Mouse (Mus musculus) midbrain, postnatal 0 days (tissue): Measurements from ENCODE around the gene Ryr3. TPM values are rescaled to one million over a fixed set of nuclear protein-coding genes. Genes with fewer than 3 reads are reported as not detected.

Experiments used
- ATAC-seq: fragments of 200-750 bp; cut with Nextera tagmentation; 2 replicates; pipeline ENCODE4 v1.8.0; 2017; ENCODE audit warnings: moderate number of reproducible peaks, mild to moderate bottlenecking, moderate TSS enrichment, moderate library complexity; ENCODE audit not compliant: low FRiP score
- DNase-seq: peaks from one replicate; pipeline ENCODE4 v3.0.0-alpha.2; 2015; ENCODE audit warnings: low spot score
- H3K27ac ChIP-seq: fragments of 300-500 bp; sonication (generic); 2 replicates; pipeline ENCODE4 v1.5.1; 2014; ENCODE audit warnings: low read depth, mild to moderate bottlenecking, low read length, mixed read lengths
- H3K27me3 ChIP-seq: fragments of 300-500 bp; sonication (generic); 2 replicates; pipeline ENCODE4 v1.6.1; 2014; ENCODE audit warnings: low read length, control low read depth, mixed read lengths; ENCODE audit not compliant: insufficient read depth
- H3K36me3 ChIP-seq: fragments of 300-500 bp; sonication (generic); 2 replicates; pipeline ENCODE4 v1.6.1; 2014; ENCODE audit warnings: low read length, control low read depth, mixed read lengths; ENCODE audit not compliant: insufficient read depth
- H3K4me1 ChIP-seq: fragments of 300-500 bp; sonication (generic); 2 replicates; pipeline ENCODE4 v1.6.1; 2014; ENCODE audit warnings: mild to moderate bottlenecking, control low read depth, antibody characterized with exemption, low read length, mixed read lengths; ENCODE audit not compliant: insufficient read depth
- H3K4me2 ChIP-seq: fragments of 300-500 bp; sonication (generic); 2 replicates; pipeline ENCODE4 v1.6.1; 2014; ENCODE audit warnings: low read depth, mild to moderate bottlenecking, low read length, mixed read lengths; ENCODE audit not compliant: poor library complexity, severe bottlenecking
- H3K4me3 ChIP-seq: fragments of 300-500 bp; sonication (generic); 2 replicates; pipeline ENCODE4 v1.5.1; 2014; ENCODE audit warnings: low read depth, mild to moderate bottlenecking, low read length, moderate library complexity
- H3K9ac ChIP-seq: fragments of 300-500 bp; sonication (generic); replicated peaks from 2 replicates; pipeline ENCODE4 v1.6.1; 2014; ENCODE audit warnings: mild to moderate bottlenecking, low read length, moderate library complexity, mixed read lengths; ENCODE audit not compliant: poor library complexity, severe bottlenecking
- H3K9me3 ChIP-seq: fragments of 300-500 bp; sonication (generic); 2 replicates; pipeline ENCODE4 v1.6.1; 2016; ENCODE audit warnings: low read length, control low read depth
- CTCF ChIP-seq: IDR thresholded peaks from 2 replicates; pipeline ENCODE4 v1.5.1; 2016; ENCODE audit warnings: antibody characterized with exemption, mild to moderate bottlenecking
- WGBS: fragments of 180-500 bp; shearing (Covaris S2); extraction: QIAGEN DNeasy Blood & Tissue Kit; methylation state at CpG from one replicate; pipeline ENCODE4 v1.1.7; 2014; 5-methylcytosine and 5-hydroxymethylcytosine counted together
- polyA plus RNA-seq: library from polyadenylated mRNA; unstranded; fragments of >200 nt; fragmentation: Nextera tagmentation; extraction: Ambion mirVana; gene quantifications from 2 replicates; pipeline ENCODE4 v1.2.1, GENCODE M21; 2015
- total RNA-seq: library from RNA; depleted of rRNA; stranded (reverse); fragments of >200 nt; gene quantifications from 2 replicates; pipeline ENCODE4 v1.2.3, GENCODE M21; 2014

Ryr3 gene
- total and polyA plus RNA-seq, 2 experiments from 2014 or later, result 5.9 to 15.3 TPM

- H3K9me3 ChIP-seq, result no peaks in the 10 kb centered on the region
- no peak overlapping the region for H3K9ac ChIP-seq
- DNase-seq (no peak), ATAC-seq (peak; percentile 14; the same call in 1 of the 2 replicates)
- no peak for TF ChIP-seq CTCF
- no peaks in the 10 kb centered on the region for H3K36me3 ChIP-seq
- H3K27me3 ChIP-seq, result no peaks in the 10 kb centered on the region
- no peaks in the 10 kb centered on the region for H3K4me1 ChIP-seq
- H3K4me3 ChIP-seq, result no peak overlapping the region
- no peak overlapping the region for H3K27ac ChIP-seq
- WGBS, result 83% methylated on average over 7 of the region's 7 CpGs
- H3K4me2 ChIP-seq, result no peak overlapping the region
Measured at GRCm38 (mm10) chr2:112799351-112799994, 417.4 kb downstream of the Ryr3 start.

- ATAC-seq (no peak), DNase-seq (no peak)
- Histone ChIP-seq H3K9ac (no peak overlapping the region), H3K4me2 (no peak overlapping the region), H3K27me3 (no peaks in the 10 kb centered on the region), H3K27ac (no peak overlapping the region), H3K4me1 (no peaks in the 10 kb centered on the region), H3K36me3 (no peaks in the 10 kb centered on the region), H3K4me3 (no peak overlapping the region), H3K9me3 (no peaks in the 10 kb centered on the region)
- TF ChIP-seq CTCF, result no peak
- 57% methylated on average over 2 of the region's 2 CpGs for WGBS
Measured at GRCm38 (mm10) chr2:112781631-112782030, 435.3 kb downstream of the Ryr3 start.

GRCm38 (mm10) chr2:112774762-112775161 lies 442.1 kb downstream of the Ryr3 start:
- peak; percentile 77 for DNase-seq
- Histone ChIP-seq H3K27ac (no peak overlapping the region), H3K27me3 (no peaks in the 10 kb centered on the region), H3K4me1 (no peaks in the 10 kb centered on the region), H3K4me2 (no peak overlapping the region), H3K9ac (no peak overlapping the region), H3K4me3 (no peak overlapping the region), H3K9me3 (no peaks in the 10 kb centered on the region), H3K36me3 (no peaks in the 10 kb centered on the region)
- peak; percentile 87 for TF ChIP-seq CTCF
- ATAC-seq, result no peak
- WGBS, result 32% methylated on average over 6 of the region's 6 CpGs

DNA sequence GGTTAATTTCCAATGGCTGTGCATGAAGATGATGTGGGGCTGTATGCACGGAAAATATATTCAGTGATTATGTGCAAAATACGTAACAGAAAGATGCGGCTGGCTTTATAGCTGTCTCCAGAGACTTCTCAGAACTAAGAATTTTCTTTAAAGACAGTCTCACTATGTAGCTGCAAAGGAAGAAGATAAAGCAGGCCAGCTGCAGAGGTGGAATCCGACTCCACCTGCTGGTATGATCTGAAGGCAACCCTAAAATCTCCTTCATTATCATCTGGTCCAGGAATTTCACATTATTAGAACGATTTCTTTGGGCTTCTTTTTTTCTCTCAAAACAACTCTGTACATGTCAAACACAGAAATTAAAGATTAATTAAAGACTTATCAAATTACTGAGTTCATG lies 449.2 kb downstream of the Ryr3 start:
- Histone ChIP-seq H3K36me3 (peaks cover 5% of the 10 kb centered on the region; the same call in 1 of the 2 replicates), H3K27me3 (no peaks in the 10 kb centered on the region), H3K9me3 (no peaks in the 10 kb centered on the region), H3K4me1 (no peaks in the 10 kb centered on the region), H3K9ac (no peak overlapping the region), H3K4me3 (no peak overlapping the region), H3K27ac (no peak overlapping the region), H3K4me2 (no peak overlapping the region)
- TF ChIP-seq CTCF, result peak; percentile 86
- WGBS, result 42% methylated on average over 5 of the region's 5 CpGs
- peak; percentile 75 for ATAC-seq
- DNase-seq, result peak; percentile 60

- H3K9me3 ChIP-seq, result no peaks in the 10 kb centered on the region
- no peak overlapping the region for H3K27ac ChIP-seq
- H3K4me3 ChIP-seq, result no peak overlapping the region
- no peak overlapping the region for H3K4me2 ChIP-seq
- ATAC-seq, result no peak
- TF ChIP-seq CTCF, result peak; percentile 56
- no peak overlapping the region for H3K9ac ChIP-seq
- no peaks in the 10 kb centered on the region for H3K27me3 ChIP-seq
- peaks cover 5% of the 10 kb centered on the region; the same call in 1 of the 2 replicates for H3K36me3 ChIP-seq
- WGBS, result 48% methylated on average over 5 of the region's 5 CpGs
- H3K4me1 ChIP-seq, result no peaks in the 10 kb centered on the region
- no peak for DNase-seq
Measured at GRCm38 (mm10) chr2:112765046-112765445, 451.9 kb downstream of the Ryr3 start.

GRCm38 (mm10) chr2:112764274-112764673 lies 452.6 kb downstream of the Ryr3 start:
- DNase-seq (no peak), ATAC-seq (no peak)
- H3K36me3 ChIP-seq, result peaks cover 5% of the 10 kb centered on the region; the same call in 1 of the 2 replicates
- no peak overlapping the region for H3K9ac ChIP-seq
- no peaks in the 10 kb centered on the region for H3K4me1 ChIP-seq
- no peaks in the 10 kb centered on the region for H3K27me3 ChIP-seq
- H3K27ac ChIP-seq, result no peak overlapping the region
- no peaks in the 10 kb centered on the region for H3K9me3 ChIP-seq
- no peak for TF ChIP-seq CTCF
- no peak overlapping the region for H3K4me3 ChIP-seq
- WGBS, result 79% methylated on average over 5 of the region's 5 CpGs
- H3K4me2 ChIP-seq, result no peak overlapping the region
